ENCODE assay signal across 8 mouse cellular contexts in the genomic region with DNA sequence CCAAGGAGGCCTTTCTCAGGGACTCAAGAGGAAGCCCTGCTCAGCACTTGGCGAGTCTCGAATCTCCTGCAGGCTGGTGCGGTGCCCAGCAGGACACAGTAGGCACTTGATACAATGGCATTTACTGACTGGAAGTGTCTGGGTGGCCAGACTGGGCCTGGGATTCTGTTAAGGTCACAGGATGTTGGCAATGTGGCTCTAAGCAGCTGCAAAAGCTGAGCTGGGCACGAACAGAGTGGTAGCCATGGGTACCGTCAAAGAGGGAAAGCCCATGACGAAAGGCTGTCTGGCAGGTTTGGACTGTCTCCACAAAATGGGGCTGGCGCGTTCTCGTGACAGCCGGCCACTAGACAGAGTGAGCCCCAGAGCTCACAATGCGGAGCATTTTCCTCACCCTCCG.
A peak's percentile ranks its signal among the peaks of the same experiment; 100 is the strongest.
DNase-seq lines count a peak whose midpoint lies in the region; ATAC-seq lines count a peak whose summit lies in the region.

No protein-coding gene starts in this region.

- no peaks in the 10 kb centered on the region for H3K36me3 ChIP-seq in neural tube, embryonic 13.5 days
- H3K36me3 ChIP-seq in liver, embryonic 11.5 days (ENCODE audit: control insufficient read depth, insufficient read depth, low read length) = no peaks in the 10 kb centered on the region

- DNase-seq in brain, embryonic 18.5 days (ENCODE audit: low read depth, low spot score) = peak; percentile 71
- DNase-seq in cerebellum, postnatal 25 days = peak; percentile 59 to 73
- DNase-seq in gastrocnemius, postnatal 36 days = peak; percentile 6 to 16
- DNase-seq in layer of hippocampus, adult 9-10 months (ENCODE audit: low spot score) = peak; percentile 40
- DNase-seq in liver, embryonic 11.5 days (ENCODE audit: low spot score) = no peak
- DNase-seq in thymus, postnatal 0 days (ENCODE audit: low spot score) = no peak

- H3K4me1 ChIP-seq in neural tube, embryonic 13.5 days (replicated peaks) = peaks cover 46% of the 10 kb centered on the region
- H3K4me1 ChIP-seq in liver, embryonic 11.5 days (replicated peaks; ENCODE audit: control insufficient read depth, insufficient read depth, low read length) = peaks cover 26% of the 10 kb centered on the region

- H3K9ac ChIP-seq in neural tube, embryonic 13.5 days = no peak overlapping the region
- H3K9ac ChIP-seq in liver, embryonic 11.5 days (ENCODE audit: low read depth, low read length) = no peak overlapping the region

- intact Hi-C loops in gastrocnemius, postnatal 36 days (cut with DNase I) = no loop called here

- WGBS in neural tube, embryonic 13.5 days = 55% methylated on average over 12 of the region's 12 CpGs
- WGBS in liver, embryonic 11.5 days = 90% methylated on average over 12 of the region's 12 CpGs

- no peaks in the 10 kb centered on the region for H3K27me3 ChIP-seq in neural tube, embryonic 13.5 days
- H3K27me3 ChIP-seq in liver, embryonic 11.5 days (replicated peaks; ENCODE audit: control insufficient read depth, insufficient read depth, low read length) = peaks cover 4% of the 10 kb centered on the region; the same call in 1 of the 2 replicates

- H3K4me2 ChIP-seq in neural tube, embryonic 13.5 days = no peak overlapping the region
- no peak overlapping the region for H3K4me2 ChIP-seq in liver, embryonic 11.5 days

- H3K9me3 ChIP-seq in neural tube, embryonic 13.5 days = no peaks in the 10 kb centered on the region
- no peaks in the 10 kb centered on the region for H3K9me3 ChIP-seq in liver, embryonic 11.5 days (ENCODE audit: control insufficient read depth, low read length)

- peak overlapping the region; percentile 76 for H3K27ac ChIP-seq in neural tube, embryonic 13.5 days (replicated peaks)
- no peak overlapping the region for H3K27ac ChIP-seq in liver, embryonic 11.5 days (ENCODE audit: low read depth, low read length)

- H3K4me3 ChIP-seq in neural tube, embryonic 13.5 days = no peak overlapping the region
- H3K4me3 ChIP-seq in liver, embryonic 11.5 days (ENCODE audit: low read depth, low read length) = no peak overlapping the region

- peak; percentile 87 for ATAC-seq in neural tube, embryonic 13.5 days (ENCODE audit: low read depth)
- no peak for ATAC-seq in liver, embryonic 11.5 days (replicated peaks; ENCODE audit: low FRiP score)
- ATAC-seq in erythroid progenitor cell, adult 5-6 weeks (replicated peaks; ENCODE audit: low FRiP score, poor library complexity, severe bottlenecking) = no peak

Comparison
In these comparisons a context has a peak if more than half of its experiments do, and no peak if none do; other contexts are left out.
1. DNase-seq: peak in brain, embryonic 18.5 days (single experiment), cerebellum, postnatal 25 days (2 of 2), gastrocnemius, postnatal 36 days (2 of 2) and layer of hippocampus, adult 9-10 months (single experiment); none in liver, embryonic 11.5 days (single experiment) and thymus, postnatal 0 days (single experiment).